Mouse (Mus musculus) thymus, adult 2 months (tissue): ENCODE measurements around the gene Lrrc4c. TPM values are rescaled to one million over a fixed set of nuclear protein-coding genes. Genes with fewer than 3 reads are reported as not detected.

ENCODE experiments used
- DNase-seq: peaks from one replicate; pipeline ENCODE4 v3.0.0; 2021
- H3K27ac ChIP-seq: fragments of 200-500 bp; 2 replicates; pipeline ENCODE4 v1.5.1; 2012; ENCODE audit warnings: low read length, control low read depth; ENCODE audit not compliant: control insufficient read depth, insufficient read depth
- H3K27me3 ChIP-seq: fragments of 200-500 bp; 2 replicates; pipeline ENCODE4 v1.6.1; 2012; ENCODE audit warnings: mild to moderate bottlenecking, low read length, moderate library complexity, mixed read lengths; ENCODE audit not compliant: control insufficient read depth, insufficient read depth
- H3K36me3 ChIP-seq: fragments of 200-500 bp; 2 replicates; pipeline ENCODE4 v1.6.1; 2012; ENCODE audit warnings: mild to moderate bottlenecking, low read length, moderate library complexity; ENCODE audit not compliant: control insufficient read depth, insufficient read depth
- H3K4me1 ChIP-seq: fragments of 200-500 bp; replicated peaks from 2 replicates; pipeline ENCODE4 v1.6.1; 2012; ENCODE audit warnings: low read length; ENCODE audit not compliant: control insufficient read depth, insufficient read depth
- H3K4me3 ChIP-seq: fragments of 200-500 bp; 2 replicates; pipeline ENCODE4 v1.5.1; 2012; ENCODE audit warnings: mild to moderate bottlenecking, low read length, control low read depth, moderate library complexity; ENCODE audit not compliant: control insufficient read depth, insufficient read depth
- CTCF ChIP-seq: fragments of 200-500 bp; IDR thresholded peaks from 2 replicates; pipeline ENCODE4 v1.5.1; 2012; ENCODE audit warnings: mild to moderate bottlenecking, control low read depth, low read length, moderate library complexity, borderline replicate concordance; ENCODE audit not compliant: control insufficient read depth, poor library complexity, insufficient read depth; ENCODE audit errors: extremely low read depth
- POLR2A ChIP-seq: fragments of 200-500 bp; IDR thresholded peaks from 2 replicates; pipeline ENCODE4 v1.6.1; 2012; ENCODE audit warnings: mild to moderate bottlenecking, low read length, control low read depth, moderate library complexity; ENCODE audit not compliant: control insufficient read depth, poor library complexity, insufficient read depth; ENCODE audit errors: extremely low read depth
- WGBS: fragments of 180-500 bp; shearing (Covaris S2); methylation state at CpG from one replicate; pipeline ENCODE4 v1.1.7; 2018; 5-methylcytosine and 5-hydroxymethylcytosine counted together
- polyA plus RNA-seq: library from polyadenylated mRNA; depleted of rRNA; stranded (reverse); fragments of >200 nt; gene quantifications from 2 replicates; pipeline ENCODE4 v1.2.3, GENCODE M21; 2012

The Lrrc4c gene
- polyA plus RNA-seq, 1 experiment = 0.18 TPM

GRCm38 (mm10) chr2:97478175-97478924, 1160.4 kb downstream of the Lrrc4c start:
- H3K36me3 ChIP-seq = no peaks in the 10 kb centered on the region
- no peaks in the 10 kb centered on the region for H3K27me3 ChIP-seq
- no peak overlapping the region for H3K4me3 ChIP-seq
- no peak overlapping the region for H3K27ac ChIP-seq
- TF ChIP-seq POLR2A (no peak), CTCF (no peak)
- WGBS = 82% methylated on average over 10 of the region's 10 CpGs
- no peaks in the 10 kb centered on the region for H3K4me1 ChIP-seq
- DNase-seq = no peak

DNA sequence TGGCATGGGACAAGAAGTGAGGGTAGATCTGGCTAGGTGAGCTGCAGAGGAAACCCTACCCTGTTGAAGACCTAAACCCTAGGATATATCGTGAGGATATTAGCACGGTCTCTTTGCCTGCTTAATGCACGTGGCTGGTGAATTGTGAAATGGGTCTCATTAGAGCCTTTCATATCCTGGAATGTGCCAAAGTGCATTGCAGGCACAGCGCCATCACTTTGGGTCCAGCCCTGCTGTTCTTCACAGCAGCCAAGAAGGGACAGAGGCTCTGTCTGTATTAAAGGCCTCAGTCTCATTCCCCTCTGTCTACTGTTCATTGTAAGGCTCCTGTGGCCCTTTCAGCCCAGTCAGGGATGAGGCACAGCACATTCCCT, 1160.9 kb downstream of the Lrrc4c start:
- WGBS = 83% methylated on average over 4 of the region's 4 CpGs
- TF ChIP-seq POLR2A = no peak
- TF ChIP-seq CTCF = no peak
- Histone ChIP-seq H3K27ac (no peak overlapping the region), H3K4me1 (no peaks in the 10 kb centered on the region), H3K36me3 (no peaks in the 10 kb centered on the region), H3K27me3 (no peaks in the 10 kb centered on the region), H3K4me3 (no peak overlapping the region)
- no peak for DNase-seq

- H3K27ac ChIP-seq = no peak overlapping the region
- H3K4me1 ChIP-seq = no peaks in the 10 kb centered on the region
- H3K27me3 ChIP-seq = no peaks in the 10 kb centered on the region
- H3K36me3 ChIP-seq = no peaks in the 10 kb centered on the region
- H3K4me3 ChIP-seq = no peak overlapping the region
- no peak for DNase-seq
- WGBS = 86% methylated on average over 1 of the region's 1 CpGs
- TF ChIP-seq POLR2A = no peak
- no peak for TF ChIP-seq CTCF
Observed at GRCm38 (mm10) chr2:97484990-97485389, 1167.0 kb downstream of the Lrrc4c start.

DNA sequence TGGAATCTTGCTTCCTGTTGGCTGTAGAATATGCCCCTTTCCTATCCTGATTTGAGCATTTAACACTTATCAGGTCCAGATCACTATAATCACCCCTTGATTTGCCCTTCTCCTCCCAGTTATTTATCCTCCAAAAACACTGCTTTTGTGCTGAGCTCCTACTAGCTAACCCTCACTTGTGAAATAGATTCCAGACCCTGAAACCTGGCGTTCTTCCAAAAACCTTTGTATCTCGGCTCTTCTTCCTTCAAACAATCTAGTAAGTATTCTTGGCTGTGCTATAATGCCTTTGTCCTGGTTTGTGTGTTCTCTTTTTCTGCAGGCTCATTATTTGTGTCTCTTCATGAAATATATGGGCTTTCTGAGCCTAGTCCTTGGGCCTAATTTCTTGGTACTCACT, 1167.6 kb downstream of the Lrrc4c start:
- no peaks in the 10 kb centered on the region for H3K4me1 ChIP-seq
- no peaks in the 10 kb centered on the region for H3K27me3 ChIP-seq
- no peak overlapping the region for H3K4me3 ChIP-seq
- H3K36me3 ChIP-seq = no peaks in the 10 kb centered on the region
- WGBS = 86% methylated on average over 2 of the region's 2 CpGs
- DNase-seq = no peak
- no peak overlapping the region for H3K27ac ChIP-seq
- TF ChIP-seq CTCF (no peak), POLR2A (no peak)

- H3K27ac ChIP-seq = no peak overlapping the region
- H3K27me3 ChIP-seq = no peaks in the 10 kb centered on the region
- H3K36me3 ChIP-seq = no peaks in the 10 kb centered on the region
- TF ChIP-seq POLR2A (no peak), CTCF (no peak)
- no peak overlapping the region for H3K4me3 ChIP-seq
- H3K4me1 ChIP-seq = no peaks in the 10 kb centered on the region
- WGBS = 89% methylated on average over 5 of the region's 5 CpGs
- DNase-seq = no peak
Observed at GRCm38 (mm10) chr2:97487567-97487966, 1169.6 kb downstream of the Lrrc4c start.

- no peaks in the 10 kb centered on the region for H3K4me1 ChIP-seq
- no peak overlapping the region for H3K4me3 ChIP-seq
- DNase-seq = no peak
- TF ChIP-seq CTCF (no peak), POLR2A (no peak)
- H3K27ac ChIP-seq = no peak overlapping the region
- H3K36me3 ChIP-seq = no peaks in the 10 kb centered on the region
- H3K27me3 ChIP-seq = no peaks in the 10 kb centered on the region
Observed at GRCm38 (mm10) chr2:97497069-97497468, 1179.1 kb downstream of the Lrrc4c start.

GRCm38 (mm10) chr2:97502501-97502900, 1184.5 kb downstream of the Lrrc4c start:
- Histone ChIP-seq H3K36me3 (no peaks in the 10 kb centered on the region), H3K4me1 (no peaks in the 10 kb centered on the region), H3K4me3 (no peak overlapping the region), H3K27ac (no peak overlapping the region), H3K27me3 (no peaks in the 10 kb centered on the region)
- no peak for DNase-seq
- 89% methylated on average over 1 of the region's 1 CpGs for WGBS
- no peak for TF ChIP-seq POLR2A
- no peak for TF ChIP-seq CTCF
